Mouse (Mus musculus) granulocyte monocyte progenitor cell, adult 5-6 weeks (primary cell): ENCODE measurements around the gene Zfp36l1. TPM values are rescaled to one million over a fixed set of nuclear protein-coding genes. Genes with fewer than 3 reads are reported as not detected.

Experiments
- ATAC-seq: replicated peaks from 2 replicates; pipeline ENCODE4 v1.8.0; 2016; ENCODE audit warnings: mild to moderate bottlenecking, moderate TSS enrichment, inconsistent platforms; ENCODE audit not compliant: poor library complexity, severe bottlenecking
- total RNA-seq, 2 experiments: library from RNA; stranded (forward) in 1 of 2; stranded (reverse) in 1 of 2; fragments of 200-712, 200-1000 nt in 1 of 2; fragments of >200 nt in 1 of 2; fragmentation: Nextera tagmentation in 1 of 2; gene quantifications; 2 replicates each; pipeline ENCODE4 v1.2.3; 2014 to 2017

Zfp36l1 gene
- total RNA-seq, 2 experiments from 2014 or later = 0.36 to 8.5 TPM

DNA sequence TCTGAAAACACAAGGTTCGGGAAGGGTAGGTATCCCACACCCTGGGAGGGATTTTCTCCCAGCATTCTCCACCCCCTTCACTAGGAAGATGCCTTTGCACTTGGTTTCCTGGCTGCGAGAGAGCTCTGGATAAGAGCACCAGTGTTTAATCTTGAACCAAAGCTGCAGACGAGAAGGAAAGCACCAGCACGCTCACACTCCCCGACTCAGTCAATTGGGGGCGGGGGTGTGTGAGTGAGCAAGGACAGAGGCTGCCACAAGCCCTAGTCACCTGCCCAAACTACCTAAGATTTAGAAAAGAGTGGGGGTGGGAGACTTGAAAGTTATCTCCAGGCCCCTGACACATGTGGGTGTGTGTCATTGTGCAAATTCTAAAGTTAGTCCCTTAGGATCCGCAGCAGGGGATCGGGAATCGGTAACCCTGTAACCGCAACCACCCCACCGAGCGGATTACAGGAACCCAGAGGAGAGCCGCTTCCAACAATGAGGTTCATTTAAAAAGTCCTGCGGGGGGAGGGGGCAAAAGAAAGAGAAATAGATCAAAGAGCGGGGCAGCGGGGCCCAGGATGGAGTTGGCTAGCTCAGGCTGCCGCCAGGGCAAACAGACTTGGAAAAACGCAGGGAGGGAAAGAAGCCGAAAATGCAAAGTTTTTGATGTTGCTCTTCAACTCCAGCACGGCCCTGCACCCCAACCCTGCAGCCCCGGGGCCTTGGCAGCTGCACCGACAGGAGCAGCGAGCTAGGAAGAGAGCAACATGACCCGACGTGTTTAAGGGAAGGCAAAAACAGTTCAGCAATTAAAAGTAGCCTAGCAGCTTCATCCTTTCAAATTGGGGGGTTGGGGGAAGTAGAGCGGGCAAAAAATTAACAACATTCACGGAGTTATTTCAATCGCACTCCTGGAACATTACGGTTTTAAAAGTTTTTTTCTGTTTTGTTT, 1.4 kb downstream of the Zfp36l1 start:
- no peak for ATAC-seq

DNA sequence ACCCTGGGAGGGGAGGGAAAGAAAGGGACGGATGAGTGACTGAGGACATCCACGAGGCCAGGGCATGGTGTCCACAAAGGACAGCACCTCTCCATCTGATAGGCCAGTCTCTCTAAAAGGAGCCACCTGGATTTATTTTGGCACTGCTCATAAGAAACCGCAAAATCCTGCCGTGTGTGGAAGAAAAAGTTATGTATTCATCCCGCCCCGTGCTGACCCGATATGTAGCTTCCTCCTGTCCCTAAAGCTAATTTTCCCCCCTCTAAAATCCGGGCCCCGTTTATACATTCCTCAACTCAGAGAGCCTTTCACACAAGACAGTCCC, 2.3 kb downstream of the Zfp36l1 start:
- no peak for ATAC-seq

DNA sequence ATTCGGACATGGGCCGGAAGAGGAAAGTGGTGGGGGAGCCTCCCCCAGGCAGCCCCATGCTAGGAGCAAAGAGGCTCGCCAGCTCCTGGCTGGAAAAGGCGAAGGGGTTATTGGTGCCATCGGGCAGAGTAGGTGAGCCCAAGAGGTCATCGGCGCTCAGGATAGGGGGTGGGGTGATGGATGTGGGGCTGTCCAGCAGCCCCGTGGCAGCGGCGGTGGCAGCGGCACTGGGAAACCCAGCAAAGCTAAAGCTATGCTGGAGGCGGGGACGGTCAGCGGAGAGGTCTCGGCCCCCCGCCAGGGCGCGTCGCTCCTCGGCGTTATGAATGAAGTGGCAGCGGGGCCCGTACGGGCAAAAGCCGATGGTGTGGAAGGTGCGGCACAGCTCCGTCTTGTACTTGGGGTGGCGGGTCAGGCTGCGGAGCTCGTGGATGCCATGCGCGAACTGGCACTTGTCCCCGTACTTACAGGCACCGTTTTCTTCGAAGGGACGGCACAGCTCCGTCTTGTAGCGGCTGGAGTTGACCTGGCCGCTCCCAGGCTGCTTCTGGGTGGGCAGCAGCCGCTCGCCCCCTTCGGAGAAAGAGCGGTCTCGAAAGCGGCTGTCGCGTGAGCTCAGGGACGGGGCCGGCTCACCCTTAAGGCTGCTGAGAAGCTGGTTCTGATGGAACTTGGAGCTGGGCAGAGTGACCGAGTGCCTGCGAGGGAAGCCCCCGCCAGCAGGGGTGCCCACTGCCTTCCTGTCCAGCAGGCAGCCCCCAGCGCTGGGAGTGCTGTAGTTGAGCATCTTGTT, 2.9 kb downstream of the Zfp36l1 start:
- no peak for ATAC-seq

DNA sequence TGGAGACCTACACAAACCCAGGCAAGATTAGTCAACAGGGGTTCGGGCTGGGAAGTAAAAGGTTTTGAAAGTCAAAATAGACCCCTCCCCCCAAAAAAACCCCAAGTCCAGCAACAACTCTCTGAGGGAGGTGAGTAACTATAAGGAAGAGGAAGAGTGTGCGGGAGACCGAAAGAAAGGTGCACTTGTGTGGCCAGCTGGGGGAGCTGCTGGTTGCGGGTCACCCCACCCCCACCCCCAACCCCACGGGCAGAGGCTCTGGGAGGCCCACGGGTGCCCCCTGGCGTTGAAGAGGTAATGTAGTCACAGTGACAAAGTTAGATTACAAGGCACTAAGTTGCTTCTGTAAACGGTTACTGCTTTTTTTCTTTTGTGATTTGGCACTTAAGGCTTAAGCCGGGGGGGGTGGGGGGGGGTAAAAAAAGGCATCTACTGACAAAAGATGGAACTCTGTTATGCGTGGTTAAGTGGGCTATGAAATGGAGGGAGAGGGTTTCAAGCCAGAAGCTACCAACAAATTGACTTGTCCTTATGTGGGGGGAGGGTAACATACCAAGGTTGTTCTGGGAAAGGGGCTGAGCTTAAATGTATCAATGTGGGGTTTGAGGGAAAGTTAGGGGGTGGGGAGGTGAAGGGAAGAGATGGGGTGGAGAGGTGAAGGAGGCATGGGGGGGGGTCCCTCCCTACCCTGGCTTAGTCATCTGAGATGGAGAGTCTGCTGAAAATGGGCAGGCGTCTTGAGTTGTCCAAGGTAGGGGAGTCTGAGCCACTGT, 3.7 kb downstream of the Zfp36l1 start:
- ATAC-seq = peak; percentile 71

DNA sequence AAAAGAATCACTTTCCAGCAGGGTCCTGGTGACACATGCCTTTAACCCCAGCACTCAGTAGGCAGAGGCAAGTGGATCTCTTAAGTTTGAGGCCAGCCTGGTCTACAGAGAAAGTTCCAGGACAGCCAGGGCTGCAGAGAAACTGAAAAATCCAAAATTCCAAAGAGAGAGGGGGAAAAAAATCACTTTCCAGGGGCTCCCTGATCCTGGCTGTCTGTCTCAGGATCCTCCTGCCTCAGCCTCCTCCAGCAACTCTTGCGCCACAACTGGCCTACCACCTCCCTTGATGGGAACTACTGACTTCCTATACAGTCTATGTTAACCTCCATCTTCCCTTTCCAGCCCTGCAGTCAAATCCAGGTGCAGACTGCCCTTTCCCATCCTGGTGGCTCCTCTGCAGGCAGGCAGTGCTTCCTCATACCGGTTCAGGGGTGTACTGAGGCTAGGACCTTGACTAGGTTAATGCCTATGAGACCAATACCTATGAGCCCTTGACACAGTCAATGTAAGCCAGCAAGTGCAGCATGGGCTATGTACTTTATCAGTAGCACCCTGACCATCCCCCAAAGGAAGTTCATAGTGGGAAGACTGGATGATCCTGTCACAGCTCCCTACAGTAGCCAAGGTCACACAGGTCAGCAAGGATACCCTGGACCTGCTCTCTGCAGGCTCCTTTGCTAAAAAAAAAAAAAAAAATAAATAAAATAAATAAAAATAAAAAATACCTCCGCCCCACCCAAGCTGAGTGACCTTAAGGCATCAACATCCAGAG, 5.7 kb downstream of the Zfp36l1 start:
- no peak for ATAC-seq

DNA sequence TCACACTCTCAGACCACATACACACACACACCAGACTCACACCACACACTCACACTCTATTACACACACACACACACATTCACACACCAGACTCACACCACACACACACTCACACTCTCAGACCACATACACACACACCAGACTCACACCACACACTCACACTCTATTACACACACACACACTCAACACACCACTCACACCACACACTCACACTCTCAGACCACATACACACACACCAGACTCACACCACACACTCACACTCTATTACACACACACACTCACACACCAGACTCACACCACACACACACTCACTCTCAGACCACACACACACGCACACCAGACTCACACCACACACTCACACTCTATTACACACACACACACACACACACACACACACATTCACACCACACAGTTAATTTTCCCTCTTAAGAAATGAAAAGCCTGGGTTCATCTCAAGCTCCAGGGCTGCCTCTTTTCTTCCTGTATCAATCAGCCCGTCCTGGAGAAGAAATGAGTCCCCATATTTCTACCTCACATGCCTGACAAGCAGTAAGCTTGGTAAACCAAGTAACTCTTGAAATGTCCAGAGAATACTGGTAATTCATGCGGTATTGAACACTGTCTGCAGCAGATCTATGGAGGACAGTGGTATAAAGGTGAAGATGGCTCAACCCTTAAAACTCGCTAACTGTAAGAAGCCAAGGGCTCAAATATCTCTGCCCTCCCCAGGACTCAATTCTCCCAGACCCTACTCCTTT, 6.5 kb downstream of the Zfp36l1 start:
- no peak for ATAC-seq

DNA sequence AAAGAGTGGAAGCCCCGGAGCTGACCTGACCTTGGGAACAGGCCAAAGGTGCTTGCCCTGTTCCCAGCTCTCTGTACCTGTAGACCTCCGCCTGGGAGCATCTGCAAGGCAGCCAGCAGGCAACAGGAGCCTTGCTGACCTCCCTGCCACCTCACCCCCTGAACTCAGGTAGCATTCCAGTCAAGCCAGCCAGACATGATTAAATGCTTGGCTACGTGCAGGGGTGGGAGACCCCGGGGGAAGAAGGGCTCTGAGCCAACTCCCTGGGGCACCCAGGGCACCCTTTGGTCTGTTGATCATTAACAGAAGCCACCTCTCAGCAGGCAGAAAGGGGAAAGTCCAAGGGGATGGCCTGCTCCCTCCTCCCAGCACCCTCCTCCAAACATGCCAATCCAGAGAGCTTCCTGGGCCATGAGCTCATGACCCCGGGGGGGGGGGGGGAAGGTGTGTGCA, 9.3 kb downstream of the Zfp36l1 start:
- no peak for ATAC-seq

DNA sequence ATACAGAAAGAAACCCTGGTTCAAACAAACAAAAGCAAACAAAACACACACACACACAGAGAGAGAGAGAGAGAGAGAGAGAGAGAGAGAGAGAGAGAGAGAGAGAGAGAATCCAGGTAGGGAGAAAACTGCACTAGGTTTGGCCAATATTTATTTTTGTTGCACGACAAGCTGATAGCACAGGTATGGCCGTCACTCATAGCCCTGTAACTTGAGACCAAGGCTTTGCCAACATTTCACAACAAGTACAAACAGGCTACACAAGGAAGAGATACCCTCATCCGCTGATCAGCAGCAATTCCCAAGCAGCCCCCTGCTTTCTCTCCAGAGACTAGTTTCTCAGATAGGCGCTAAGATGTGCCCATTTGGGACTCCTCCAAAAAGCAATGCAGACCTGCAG, 9.7 kb downstream of the Zfp36l1 start:
- ATAC-seq = no peak

DNA sequence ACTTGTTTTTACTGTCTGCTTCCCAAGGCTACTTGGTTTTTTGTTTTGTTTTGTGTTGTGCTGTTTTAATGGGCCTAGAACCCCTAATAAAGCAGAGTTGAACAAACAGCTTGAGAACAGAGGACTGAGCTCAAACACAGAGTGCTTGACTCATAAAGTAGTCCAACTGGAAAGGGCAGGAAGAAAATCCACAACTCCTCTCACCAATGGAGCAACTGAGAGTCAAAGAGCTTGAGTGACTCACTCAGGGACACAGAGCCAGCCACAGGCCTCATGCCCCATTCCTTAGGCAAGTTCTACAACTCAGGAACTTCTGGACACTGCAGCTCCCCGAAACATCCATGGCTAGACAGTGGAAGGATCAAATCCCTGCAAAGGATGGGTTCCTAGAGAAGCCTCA, 14.0 kb downstream of the Zfp36l1 start:
- ATAC-seq = no peak

DNA sequence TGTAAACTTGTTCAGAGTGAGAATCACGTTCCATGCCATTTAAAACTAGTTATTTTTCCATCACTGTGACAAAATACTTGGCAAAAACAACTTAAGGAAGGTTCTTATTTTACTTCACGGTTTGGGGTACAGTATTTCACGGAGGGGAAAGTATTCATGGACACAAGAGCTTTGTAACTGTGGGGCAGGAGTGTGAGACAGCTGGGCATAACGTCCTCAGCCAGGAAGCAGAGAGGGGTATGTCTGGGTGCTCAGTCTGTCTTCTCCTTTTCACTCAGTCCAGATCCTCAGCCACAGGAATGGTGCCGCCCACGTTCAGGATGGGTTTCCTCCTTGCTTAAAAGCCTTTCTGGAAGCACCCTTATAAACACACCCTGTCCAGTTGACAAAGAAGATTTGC, 16.1 kb downstream of the Zfp36l1 start:
- ATAC-seq = no peak

DNA sequence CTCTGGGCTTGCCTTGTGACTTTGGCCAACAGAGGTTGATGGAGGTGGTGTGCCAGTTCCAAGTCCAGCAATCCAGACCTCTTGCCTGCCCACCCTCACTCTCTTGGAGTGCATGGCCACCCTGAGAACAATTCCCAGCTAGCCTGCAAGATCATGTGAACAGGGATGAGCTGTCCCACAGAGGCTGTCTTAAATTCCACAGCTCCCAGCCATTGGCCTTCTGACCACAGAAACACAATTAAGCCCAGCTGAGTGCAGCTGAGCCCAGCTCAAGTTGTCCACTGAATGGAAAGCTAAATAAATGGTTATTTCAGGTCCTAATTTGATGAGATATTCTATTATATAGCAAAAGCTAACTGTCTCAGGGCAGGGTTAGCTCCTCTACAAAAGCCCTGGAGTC, 20.0 kb downstream of the Zfp36l1 start:
- ATAC-seq = no peak

DNA sequence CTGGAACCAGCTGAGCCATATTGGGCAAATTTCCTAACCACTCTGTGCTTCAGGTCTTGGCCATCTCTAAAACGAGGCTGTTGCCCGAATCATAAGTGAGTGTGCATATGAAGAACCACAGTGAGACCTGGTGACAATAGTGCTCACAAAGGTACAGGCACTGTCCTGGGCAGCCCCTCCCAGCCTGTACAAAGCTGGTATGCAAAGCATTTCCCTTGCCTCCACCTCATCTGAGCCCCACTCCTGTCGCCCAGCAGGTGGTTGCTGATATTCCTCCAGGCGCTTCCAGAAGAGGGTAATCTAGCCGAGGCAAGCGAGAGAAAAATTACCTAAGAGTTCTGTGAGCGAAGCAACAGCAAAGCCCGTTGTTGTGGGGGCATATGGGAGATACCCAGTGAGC, 21.7 kb downstream of the Zfp36l1 start:
- no peak for ATAC-seq

DNA sequence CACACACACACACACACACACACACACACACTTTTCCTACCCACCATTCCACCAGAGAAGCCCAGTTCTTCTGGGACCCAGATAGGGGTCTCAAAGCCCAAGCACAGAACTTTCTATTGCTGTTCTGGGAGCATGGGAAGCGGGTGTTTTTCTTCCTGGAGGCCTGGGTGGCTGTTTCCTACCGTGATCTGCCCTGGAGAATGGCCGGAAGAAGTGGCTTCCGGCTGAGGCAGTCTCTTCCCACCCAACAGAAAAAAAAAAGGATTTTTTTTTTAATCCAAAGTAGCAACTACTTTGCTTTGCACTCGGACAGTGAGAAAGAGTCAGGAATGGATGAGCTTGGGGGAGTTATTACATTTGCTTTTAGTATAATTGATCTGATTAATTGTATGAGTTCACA, 22.3 kb downstream of the Zfp36l1 start:
- ATAC-seq = no peak

DNA sequence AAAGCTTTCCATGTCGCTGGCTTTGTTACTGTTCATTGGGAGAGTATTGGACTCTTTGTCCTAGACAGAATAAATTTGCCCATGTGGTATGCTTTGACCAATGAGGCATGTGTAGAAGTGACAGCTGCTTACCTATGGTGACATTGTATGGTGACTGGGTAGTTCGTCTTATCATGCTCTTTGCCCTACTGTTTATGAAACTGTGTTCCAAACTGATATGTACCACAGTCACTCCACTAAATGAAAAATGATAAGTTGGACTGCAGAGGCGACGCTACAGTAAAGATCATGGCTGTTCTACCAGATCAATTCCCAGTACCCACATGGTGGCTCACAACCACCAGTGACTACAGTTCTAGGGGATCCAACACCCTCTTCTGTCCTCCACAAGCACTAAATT, 24.7 kb downstream of the Zfp36l1 start:
- no peak for ATAC-seq

DNA sequence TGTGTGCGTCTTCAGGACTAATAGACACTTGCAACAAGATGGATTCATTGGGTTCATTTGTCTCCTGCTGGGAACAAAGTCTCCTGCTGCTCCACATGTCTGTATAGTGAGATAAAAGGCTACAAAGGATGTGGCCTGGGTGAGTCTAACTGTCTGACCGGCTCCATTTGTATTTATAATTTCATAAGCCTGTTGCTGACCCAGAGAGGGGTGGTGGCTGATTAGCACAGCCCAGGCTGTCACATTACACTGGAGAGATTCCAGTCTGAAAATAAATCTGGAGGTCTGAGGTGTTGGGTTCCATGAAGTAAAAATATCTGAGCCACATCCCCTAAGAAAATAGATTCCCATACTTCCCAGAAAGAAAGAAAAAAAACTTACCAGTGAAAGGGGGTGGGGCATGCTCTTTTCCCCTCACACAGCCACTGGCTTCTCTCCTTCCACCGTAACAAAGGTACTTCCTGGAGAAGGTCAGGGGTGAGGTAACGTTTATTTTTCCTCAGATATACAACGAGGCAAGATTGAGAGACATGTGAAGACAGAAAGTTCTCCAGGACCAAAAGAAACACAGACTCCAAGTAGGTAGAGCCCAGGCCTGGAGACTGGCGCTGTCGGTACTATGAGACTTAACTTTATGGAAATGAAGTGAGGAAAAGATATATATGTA, 28.2 kb downstream of the Zfp36l1 start:
- no peak for ATAC-seq

DNA sequence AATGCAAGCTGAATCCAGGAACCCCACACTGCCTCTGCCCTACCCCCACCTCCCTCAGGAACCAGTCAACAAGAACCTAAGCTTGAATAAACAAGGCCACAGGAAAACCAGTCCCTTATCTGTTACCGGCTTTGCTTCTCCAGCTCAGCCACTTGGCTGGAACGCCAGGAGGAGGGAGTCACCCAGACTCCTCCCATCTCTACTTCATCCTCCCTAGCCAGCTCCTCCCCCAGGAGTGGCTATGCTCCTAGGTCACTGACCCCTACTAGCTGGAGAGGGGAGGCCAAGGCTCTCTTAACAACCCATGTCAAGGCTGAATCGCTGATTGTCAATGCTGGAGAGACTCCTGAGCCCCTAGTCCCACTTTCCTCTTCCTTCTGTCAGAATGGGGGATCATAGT, 28.9 kb downstream of the Zfp36l1 start:
- ATAC-seq = 0 out of 2 replicates have a peak, but pooled peaks have one; percentile 35

DNA sequence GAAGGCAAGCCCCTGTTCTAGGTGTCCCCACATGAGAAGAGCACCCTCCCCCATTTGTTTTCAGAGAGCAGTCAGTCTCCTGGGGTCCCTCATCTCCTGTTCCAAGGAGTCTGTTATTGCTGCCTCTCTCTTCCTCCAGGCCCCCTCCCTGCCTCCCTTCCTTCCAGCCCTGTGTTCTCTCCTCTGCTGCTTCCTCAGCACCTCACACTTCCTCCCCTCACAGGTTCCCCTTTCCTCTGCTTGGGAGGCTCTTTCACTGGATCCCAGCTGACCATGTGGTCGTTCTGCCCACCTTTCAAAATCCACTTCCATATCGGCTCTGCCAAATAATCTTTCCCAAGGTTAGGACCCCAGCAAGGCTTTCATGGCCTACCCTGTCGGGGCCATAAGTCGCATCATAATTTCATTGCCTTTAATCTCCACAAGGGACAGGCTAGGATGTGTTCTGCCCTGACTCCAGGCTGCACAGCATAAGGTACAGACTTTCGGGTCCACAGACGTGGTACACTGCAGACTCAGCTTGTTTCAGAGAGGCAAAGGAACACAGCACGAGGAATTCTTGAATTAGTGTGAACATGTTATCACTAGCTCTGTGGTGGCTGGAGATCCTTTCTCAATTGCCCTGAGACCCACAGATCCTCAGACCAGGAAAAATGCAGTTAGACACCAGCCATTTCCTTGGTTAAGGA, 29.5 kb downstream of the Zfp36l1 start:
- ATAC-seq = peak; percentile 73

DNA sequence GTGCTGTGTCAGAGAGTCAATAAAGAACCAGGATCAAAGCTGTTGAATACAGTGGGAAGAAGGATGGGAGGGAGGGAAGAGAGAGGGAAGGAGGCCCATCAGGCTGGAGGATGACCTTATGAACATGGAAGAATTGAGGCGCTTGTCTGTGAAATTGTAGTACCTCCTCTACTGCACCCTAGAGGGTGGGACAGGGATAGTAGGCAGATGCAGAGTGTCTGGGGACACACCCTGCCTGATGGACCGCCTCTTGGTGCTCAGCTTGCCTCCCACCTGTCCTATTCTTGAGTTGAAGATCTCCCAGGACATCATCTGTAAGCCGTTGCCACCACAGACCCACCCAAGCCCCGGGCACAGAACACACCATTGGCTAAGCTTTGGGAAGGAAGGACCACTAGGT, 30.1 kb downstream of the Zfp36l1 start:
- ATAC-seq = peak; percentile 46
